Mouse (Mus musculus) testis, adult 2 months (tissue): ENCODE results near the gene Mettl1. TPM values are rescaled to one million over a fixed set of nuclear protein-coding genes. Genes with fewer than 3 reads are reported as not detected.

Experiments used
- H3K27ac ChIP-seq: fragments of 200-500 bp; 2 replicates; pipeline ENCODE4 v1.5.1; 2012; ENCODE audit warnings: low read depth, low read length; ENCODE audit not compliant: control insufficient read depth, insufficient read depth
- H3K27me3 ChIP-seq: fragments of 200-500 bp; 2 replicates; pipeline ENCODE4 v1.6.1; 2012; ENCODE audit warnings: mild to moderate bottlenecking, low read length, moderate library complexity; ENCODE audit not compliant: control insufficient read depth, insufficient read depth
- H3K36me3 ChIP-seq: fragments of 200-500 bp; 2 replicates; pipeline ENCODE4 v1.6.1; 2012; ENCODE audit warnings: mild to moderate bottlenecking, low read length; ENCODE audit not compliant: control insufficient read depth, insufficient read depth
- H3K4me1 ChIP-seq: fragments of 200-500 bp; 2 replicates; pipeline ENCODE4 v1.6.1; 2012; ENCODE audit warnings: low read length; ENCODE audit not compliant: control insufficient read depth, insufficient read depth
- H3K4me3 ChIP-seq: fragments of 200-500 bp; 2 replicates; pipeline ENCODE4 v1.5.1; 2012; ENCODE audit warnings: low read depth, mild to moderate bottlenecking, low read length, moderate library complexity, mixed read lengths; ENCODE audit not compliant: control insufficient read depth
- CTCF ChIP-seq: fragments of 200-500 bp; IDR thresholded peaks from 2 replicates; pipeline ENCODE4 v1.5.1; 2012; ENCODE audit warnings: low read depth, mild to moderate bottlenecking, inconsistent platforms, low read length, moderate library complexity; ENCODE audit not compliant: control insufficient read depth, insufficient read depth, insufficient replicate concordance
- POLR2A ChIP-seq: fragments of 200-500 bp; IDR thresholded peaks from 2 replicates; pipeline ENCODE4 v1.6.1; 2012; ENCODE audit warnings: low read depth, mild to moderate bottlenecking, inconsistent platforms, low read length, moderate library complexity; ENCODE audit not compliant: control insufficient read depth
- polyA plus RNA-seq: library from polyadenylated mRNA; depleted of rRNA; stranded (reverse); fragments of >200 nt; gene quantifications from 2 replicates; pipeline ENCODE4 v1.2.3, GENCODE M21; 2012

Gene Mettl1
- polyA plus RNA-seq, 1 experiment: 9.4 TPM

DNA sequence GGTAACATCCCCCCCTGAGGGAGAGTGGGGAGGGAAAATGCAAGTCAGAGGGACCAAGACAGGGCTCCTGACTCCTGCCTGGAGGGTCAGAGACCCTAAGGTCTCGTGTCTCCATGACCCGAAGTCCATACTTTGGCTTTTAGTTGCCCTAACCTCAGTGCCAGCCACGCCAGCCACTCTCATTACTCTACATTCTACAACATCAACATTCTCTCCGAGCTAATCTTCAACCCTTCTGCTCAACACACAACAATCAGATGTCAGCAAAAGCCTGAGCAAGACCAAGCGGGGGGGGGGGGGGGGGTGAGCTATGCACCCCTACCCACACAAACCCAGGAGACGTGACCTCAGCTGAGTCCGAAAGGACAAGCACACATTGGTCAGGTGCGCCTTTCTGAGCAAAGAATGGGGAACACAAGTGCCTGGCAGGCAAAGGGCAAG, 7.9 kb upstream of the Mettl1 start:
- H3K4me1 ChIP-seq: peaks cover 14% of the 10 kb centered on the region
- H3K4me3 ChIP-seq: no peak overlapping the region
- no peak overlapping the region for H3K27ac ChIP-seq
- TF ChIP-seq POLR2A (no peak), CTCF (no peak)
- H3K27me3 ChIP-seq: no peaks in the 10 kb centered on the region
- H3K36me3 ChIP-seq: no peaks in the 10 kb centered on the region

DNA sequence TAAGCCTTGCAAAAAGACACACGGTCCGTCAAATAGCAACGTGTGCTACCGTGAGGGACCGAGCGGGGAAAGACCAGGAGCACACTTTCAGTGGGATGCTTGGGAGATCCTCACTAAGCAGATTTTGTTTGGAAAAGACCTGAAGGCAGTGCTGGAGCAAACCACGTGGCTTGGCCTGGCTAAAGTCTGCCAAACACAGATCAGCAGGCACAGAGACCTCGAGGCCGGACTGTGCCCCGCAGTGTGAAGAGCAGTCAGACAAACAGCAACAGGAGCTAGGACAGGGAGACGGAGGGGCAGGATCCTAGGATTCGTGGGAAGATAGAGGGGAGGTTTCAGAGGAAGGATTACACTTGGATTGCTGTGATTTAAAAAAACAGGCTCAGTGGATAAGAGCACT, 4.9 kb upstream of the Mettl1 start:
- H3K4me3 ChIP-seq: no peak overlapping the region
- TF ChIP-seq CTCF: no peak
- no peak for TF ChIP-seq POLR2A
- H3K36me3 ChIP-seq: no peaks in the 10 kb centered on the region
- no peaks in the 10 kb centered on the region for H3K27me3 ChIP-seq
- H3K27ac ChIP-seq: no peak overlapping the region
- peaks cover 14% of the 10 kb centered on the region for H3K4me1 ChIP-seq

DNA sequence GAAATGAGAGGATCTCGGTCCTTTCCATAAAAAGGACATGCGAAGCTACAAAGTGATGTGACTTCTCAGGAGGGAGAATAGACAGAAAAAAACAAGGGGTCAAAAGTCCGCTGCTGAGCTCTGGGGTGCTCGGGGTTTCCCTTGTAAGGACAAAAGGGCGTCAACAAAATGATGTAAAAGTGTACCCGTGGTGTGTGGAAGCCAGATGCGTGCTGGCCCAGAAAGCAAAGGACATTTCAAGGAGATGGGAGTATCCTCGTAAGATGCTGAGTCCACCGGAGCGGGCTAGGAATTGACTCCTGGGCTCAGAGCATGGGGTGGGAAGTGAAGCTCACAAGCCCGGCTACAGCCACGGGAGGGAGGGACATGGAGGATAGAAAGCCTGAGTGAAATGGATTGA, 3.6 kb upstream of the Mettl1 start:
- Histone ChIP-seq H3K36me3 (no peaks in the 10 kb centered on the region), H3K4me1 (peaks cover 16% of the 10 kb centered on the region), H3K27ac (no peak overlapping the region), H3K4me3 (no peak overlapping the region), H3K27me3 (no peaks in the 10 kb centered on the region)
- no peak for TF ChIP-seq CTCF
- no peak for TF ChIP-seq POLR2A

DNA sequence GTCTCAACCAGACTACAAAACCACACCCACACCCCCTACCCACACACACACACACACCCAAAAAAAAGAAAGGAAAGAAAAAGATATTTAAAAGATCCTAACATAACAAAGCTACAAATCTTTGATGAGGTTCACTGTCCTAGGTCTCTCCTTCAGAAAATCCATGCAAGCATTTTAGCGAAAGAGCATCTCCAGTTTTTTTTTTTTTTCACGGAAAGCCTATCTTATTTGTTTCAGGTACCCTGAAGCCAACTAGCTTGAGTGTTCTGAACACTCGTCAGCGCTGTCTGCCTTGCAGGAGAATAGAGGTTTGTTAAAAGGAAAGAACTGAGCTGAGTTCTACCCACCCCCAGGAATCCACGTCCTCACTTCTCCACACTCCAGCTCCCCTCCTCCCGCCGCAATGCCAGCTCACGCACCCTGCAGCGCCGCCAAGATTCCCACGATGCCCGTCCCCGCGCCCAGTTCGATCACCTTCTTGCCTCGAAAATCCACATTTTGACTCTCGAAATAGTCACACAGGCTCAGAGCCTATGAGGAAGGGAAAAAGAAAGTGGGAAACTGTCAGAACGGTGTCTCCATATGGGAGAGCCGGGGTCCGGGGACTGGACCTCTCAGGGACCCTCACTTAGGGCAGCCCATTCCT, 522 bp upstream of the Mettl1 start:
- TF ChIP-seq POLR2A (no peak), CTCF (no peak)
- H3K27me3 ChIP-seq: no peaks in the 10 kb centered on the region
- H3K27ac ChIP-seq: no peak overlapping the region
- no peaks in the 10 kb centered on the region; the same call in 1 of the 2 replicates for H3K36me3 ChIP-seq
- peak overlapping the region; percentile 97 for H3K4me3 ChIP-seq
- peaks cover 7% of the 10 kb centered on the region for H3K4me1 ChIP-seq

DNA sequence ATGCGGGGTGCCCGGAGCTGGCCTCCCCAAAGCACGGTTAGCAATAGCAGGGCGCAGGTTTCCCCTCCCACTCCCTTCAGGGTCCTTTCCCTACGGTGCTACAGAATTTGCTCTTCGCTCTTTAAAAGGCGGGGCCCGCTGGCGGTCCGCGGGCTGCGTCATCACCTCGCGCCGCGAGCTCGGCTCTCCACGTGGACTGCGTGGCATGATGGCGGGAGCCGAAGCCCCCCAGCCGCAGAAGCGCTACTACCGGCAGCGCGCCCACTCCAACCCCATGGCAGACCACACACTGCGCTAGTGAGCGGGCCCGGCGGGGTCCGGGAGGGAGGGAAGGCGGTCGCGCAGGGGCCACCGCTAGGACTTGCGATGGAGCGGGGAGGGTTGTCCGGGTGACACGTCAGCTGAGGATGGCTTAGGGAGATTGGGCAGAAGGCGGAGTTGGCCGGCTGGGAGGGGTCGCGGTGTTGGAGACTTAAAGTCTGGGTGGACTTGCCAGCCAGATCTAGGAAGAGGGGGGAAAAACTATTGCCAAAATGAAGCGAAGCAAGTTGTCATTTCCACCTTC, 642 bp downstream of the Mettl1 start:
- no peaks in the 10 kb centered on the region for H3K27me3 ChIP-seq

DNA sequence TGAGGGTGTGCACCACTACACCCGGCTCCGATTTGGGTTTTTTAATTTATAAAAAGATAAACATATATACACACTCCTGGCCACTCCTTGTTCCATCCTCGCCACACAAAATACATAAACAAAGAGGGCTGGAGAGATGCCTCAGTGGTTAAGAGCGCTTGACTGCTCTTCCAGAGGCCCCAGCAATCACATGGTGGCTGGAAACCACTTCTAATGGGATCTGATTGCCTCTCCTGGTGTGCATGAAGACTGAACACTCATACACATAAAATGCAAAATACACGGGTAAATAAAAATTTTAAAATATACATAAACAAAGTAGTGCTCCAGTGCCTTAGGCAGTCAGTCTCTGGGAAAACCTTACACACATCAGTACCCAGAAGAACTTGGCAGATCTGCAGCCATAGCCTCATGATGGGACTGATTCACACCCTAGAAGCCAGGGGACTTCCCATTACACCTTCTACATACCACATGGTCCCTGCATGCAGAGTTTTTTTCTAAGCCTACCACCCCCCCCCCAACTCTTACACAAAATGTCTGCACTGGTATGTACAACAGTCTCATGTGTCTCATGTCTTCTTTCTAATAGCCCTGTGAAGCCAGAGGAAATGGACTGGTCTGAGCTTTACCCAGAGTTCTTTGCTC, 1.4 kb downstream of the Mettl1 start:
- Histone ChIP-seq H3K4me3 (peak overlapping the region; percentile 97), H3K27ac (no peak overlapping the region), H3K36me3 (no peaks in the 10 kb centered on the region; the same call in 1 of the 2 replicates), H3K4me1 (peaks cover 7% of the 10 kb centered on the region), H3K27me3 (no peaks in the 10 kb centered on the region)
- TF ChIP-seq CTCF (no peak), POLR2A (no peak)

More for the DNA sequence above, 642 bp downstream of the Mettl1 start:
- Histone ChIP-seq H3K4me1 (peaks cover 7% of the 10 kb centered on the region), H3K4me3 (peak overlapping the region; percentile 97), H3K27ac (no peak overlapping the region), H3K36me3 (no peaks in the 10 kb centered on the region; the same call in 1 of the 2 replicates)
- no peak for TF ChIP-seq CTCF
- peak; percentile 64; the same call in 1 of the 2 replicates for TF ChIP-seq POLR2A

DNA sequence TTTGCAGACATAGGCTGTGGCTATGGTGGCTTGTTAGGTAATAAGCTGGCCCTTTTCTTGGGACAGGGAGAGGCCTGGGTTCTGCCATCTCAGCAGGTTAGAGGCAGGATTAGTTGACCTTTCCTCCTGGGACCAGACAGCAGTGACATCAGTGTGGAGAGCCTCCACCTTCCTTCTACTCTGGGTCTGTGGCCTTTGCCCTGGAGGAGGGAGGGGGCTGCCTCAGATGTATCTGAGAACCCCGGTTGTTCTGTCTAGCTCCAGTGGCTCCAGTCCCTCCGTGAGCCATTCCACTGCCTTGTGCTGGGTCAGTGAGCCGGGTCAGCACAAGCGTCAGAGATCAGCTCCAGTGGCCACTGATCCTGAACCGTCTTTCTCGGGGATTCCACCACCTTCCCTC, 2.0 kb downstream of the Mettl1 start:
- no peaks in the 10 kb centered on the region; the same call in 1 of the 2 replicates for H3K36me3 ChIP-seq
- H3K27me3 ChIP-seq: no peaks in the 10 kb centered on the region
- no peak for TF ChIP-seq CTCF
- TF ChIP-seq POLR2A: no peak
- no peak overlapping the region for H3K4me3 ChIP-seq
- H3K4me1 ChIP-seq: peaks cover 7% of the 10 kb centered on the region
- H3K27ac ChIP-seq: no peak overlapping the region
